Mouse (Mus musculus) cerebellum, postnatal 25 days (tissue): ENCODE measurements around the gene Ptprn2.
A peak's percentile ranks its signal among the peaks of the same experiment; 100 is the strongest.

Experiments
- DNase-seq, 2 experiments: peaks; one replicate each; pipeline ENCODE4 v3.0.0; 2021; ENCODE audit warnings: mixed read lengths in 2 of 2

The Ptprn2 gene

GRCm38 (mm10) chr12:117152366-117153165 lies 667.0 kb downstream of the Ptprn2 start:
- no peak for DNase-seq

- DNase-seq: no peak
Observed at GRCm38 (mm10) chr12:117153166-117153480, 667.6 kb downstream of the Ptprn2 start.

GRCm38 (mm10) chr12:117153671-117154355 lies 668.3 kb downstream of the Ptprn2 start:
- peak in 1 of 2 experiments; percentile 29 for DNase-seq

GRCm38 (mm10) chr12:117154356-117155243 lies 669.1 kb downstream of the Ptprn2 start:
- no peak for DNase-seq

GRCm38 (mm10) chr12:117155307-117156220 lies 670.0 kb downstream of the Ptprn2 start:
- DNase-seq: no peak

- no peak for DNase-seq
Observed at GRCm38 (mm10) chr12:117156256-117156655, 670.7 kb downstream of the Ptprn2 start.

GRCm38 (mm10) chr12:117156786-117157185 lies 671.3 kb downstream of the Ptprn2 start:
- DNase-seq: no peak

GRCm38 (mm10) chr12:117157249-117157648 lies 671.7 kb downstream of the Ptprn2 start:
- DNase-seq: no peak

- no peak for DNase-seq
Observed at GRCm38 (mm10) chr12:117157660-117158386, 672.3 kb downstream of the Ptprn2 start.

- no peak for DNase-seq
Observed at GRCm38 (mm10) chr12:117158950-117159668, 673.6 kb downstream of the Ptprn2 start.

- no peak for DNase-seq
Observed at GRCm38 (mm10) chr12:117159669-117160210, 674.2 kb downstream of the Ptprn2 start.

GRCm38 (mm10) chr12:117160211-117160891 lies 674.8 kb downstream of the Ptprn2 start:
- DNase-seq: no peak

GRCm38 (mm10) chr12:117162180-117162579 lies 676.7 kb downstream of the Ptprn2 start:
- no peak for DNase-seq

- DNase-seq: no peak
Observed at GRCm38 (mm10) chr12:117163789-117164188, 678.3 kb downstream of the Ptprn2 start.

- DNase-seq: no peak
Observed at GRCm38 (mm10) chr12:117166266-117166665, 680.7 kb downstream of the Ptprn2 start.

GRCm38 (mm10) chr12:117169670-117170069 lies 684.1 kb downstream of the Ptprn2 start:
- DNase-seq: no peak

- no peak for DNase-seq
Observed at GRCm38 (mm10) chr12:117172529-117172884, 687.0 kb downstream of the Ptprn2 start.

GRCm38 (mm10) chr12:117172885-117173529 lies 687.5 kb downstream of the Ptprn2 start:
- DNase-seq: no peak

GRCm38 (mm10) chr12:117174189-117174588 lies 688.7 kb downstream of the Ptprn2 start:
- no peak for DNase-seq
